Mouse (Mus musculus): ENCODE results near the gene Kif14. TPM values are rescaled to one million over a fixed set of nuclear protein-coding genes. Genes with fewer than 3 reads are reported as not detected.
"Not testable (repeated sequence)": the region's sequence is repeated elsewhere in the genome, so short reads cannot be mapped to it uniquely, and the experiment has no call there.

Gene Kif14
- polyA plus RNA-seq, 1 experiment from 2014 or later: 5.2 TPM

- Histone ChIP-seq H3K36me3 (peaks cover 41% of the 10 kb centered on the region), H3K27ac (replicated peaks) (no peak overlapping the region), H3K4me3 (replicated peaks) (no peak overlapping the region), H3K9ac (no peak overlapping the region), H3K4me2 (replicated peaks) (no peak overlapping the region), H3K9me3 (replicated peaks) (no peaks in the 10 kb centered on the region), H3K27me3 (no peaks in the 10 kb centered on the region), H3K4me1 (no peaks in the 10 kb centered on the region)
- no peak for ATAC-seq (ENCODE audit: insufficient number of reproducible peaks, low FRiP score, low TSS enrichment, low read depth)
- 78% methylated on average over 2 of the region's 2 CpGs for WGBS
Measured at GRCm38 (mm10) chr1:136492232-136492631, 26.1 kb downstream of the Kif14 start.

- H3K9ac ChIP-seq: no peak overlapping the region
- peaks cover 17% of the 10 kb centered on the region; the same call in 1 of the 2 replicates for H3K36me3 ChIP-seq
- WGBS: 86% methylated on average over 13 of the region's 13 CpGs
- ATAC-seq (ENCODE audit: insufficient number of reproducible peaks, low FRiP score, low TSS enrichment, low read depth): no peak
- no peak overlapping the region for H3K4me3 ChIP-seq (replicated peaks)
- H3K27me3 ChIP-seq: no peaks in the 10 kb centered on the region
- no peaks in the 10 kb centered on the region for H3K9me3 ChIP-seq (replicated peaks)
- H3K27ac ChIP-seq (replicated peaks): no peak overlapping the region
- H3K4me2 ChIP-seq (replicated peaks): no peak overlapping the region
- no peaks in the 10 kb centered on the region for H3K4me1 ChIP-seq
Measured at GRCm38 (mm10) chr1:136499317-136499716, 33.2 kb downstream of the Kif14 start.

GRCm38 (mm10) chr1:136502936-136503335 is 36.8 kb downstream of the Kif14 start:
- WGBS: 90% methylated on average over 8 of the region's 8 CpGs
- no peak overlapping the region for H3K9ac ChIP-seq
- H3K27me3 ChIP-seq: no peaks in the 10 kb centered on the region
- no peak overlapping the region for H3K4me3 ChIP-seq (replicated peaks)
- no peak for ATAC-seq (ENCODE audit: insufficient number of reproducible peaks, low FRiP score, low TSS enrichment, low read depth)
- peaks cover 2% of the 10 kb centered on the region; the same call in 1 of the 2 replicates for H3K36me3 ChIP-seq
- no peaks in the 10 kb centered on the region for H3K9me3 ChIP-seq (replicated peaks)
- no peak overlapping the region for H3K27ac ChIP-seq (replicated peaks)
- no peaks in the 10 kb centered on the region for H3K4me1 ChIP-seq
- H3K4me2 ChIP-seq (replicated peaks): no peak overlapping the region

- not testable (repeated sequence) for H3K4me2 ChIP-seq (replicated peaks); H3K4me3 ChIP-seq (replicated peaks); H3K36me3 ChIP-seq; H3K4me1 ChIP-seq; H3K27ac ChIP-seq (replicated peaks); ATAC-seq (ENCODE audit: insufficient number of reproducible peaks, low FRiP score, low TSS enrichment, low read depth); H3K9ac ChIP-seq; H3K9me3 ChIP-seq (replicated peaks); H3K27me3 ChIP-seq
- 73% methylated on average over 10 of the region's 10 CpGs for WGBS
Measured at GRCm38 (mm10) chr1:136506255-136506654, 40.1 kb downstream of the Kif14 start.

GRCm38 (mm10) chr1:136512317-136512716 is 46.2 kb downstream of the Kif14 start:
- H3K9ac ChIP-seq: no peak overlapping the region
- H3K4me3 ChIP-seq (replicated peaks): no peak overlapping the region
- peaks cover 20% of the 10 kb centered on the region for H3K36me3 ChIP-seq
- WGBS: 43% methylated on average over 6 of the region's 6 CpGs
- H3K27me3 ChIP-seq: no peaks in the 10 kb centered on the region
- no peak overlapping the region for H3K4me2 ChIP-seq (replicated peaks)
- H3K9me3 ChIP-seq (replicated peaks): no peaks in the 10 kb centered on the region
- H3K4me1 ChIP-seq: no peaks in the 10 kb centered on the region
- H3K27ac ChIP-seq (replicated peaks): no peak overlapping the region
- no peak for ATAC-seq (ENCODE audit: insufficient number of reproducible peaks, low FRiP score, low TSS enrichment, low read depth)

- H3K27ac ChIP-seq (replicated peaks): no peak overlapping the region
- WGBS: 75% methylated on average over 11 of the region's 11 CpGs
- no peaks in the 10 kb centered on the region for H3K27me3 ChIP-seq
- H3K9ac ChIP-seq: no peak overlapping the region
- no peak overlapping the region for H3K4me3 ChIP-seq (replicated peaks)
- H3K36me3 ChIP-seq: peaks cover 23% of the 10 kb centered on the region
- ATAC-seq (ENCODE audit: insufficient number of reproducible peaks, low FRiP score, low TSS enrichment, low read depth): no peak
- no peaks in the 10 kb centered on the region for H3K9me3 ChIP-seq (replicated peaks)
- no peak overlapping the region for H3K4me2 ChIP-seq (replicated peaks)
- no peaks in the 10 kb centered on the region for H3K4me1 ChIP-seq
Measured at GRCm38 (mm10) chr1:136513181-136513580, 47.0 kb downstream of the Kif14 start.

GRCm38 (mm10) chr1:136518699-136519356 is 52.7 kb downstream of the Kif14 start:
- Histone ChIP-seq H3K36me3 (peaks cover 30% of the 10 kb centered on the region), H3K9me3 (replicated peaks) (no peaks in the 10 kb centered on the region), H3K27me3 (no peaks in the 10 kb centered on the region), H3K4me3 (replicated peaks) (no peak overlapping the region), H3K4me1 (no peaks in the 10 kb centered on the region), H3K9ac (no peak overlapping the region), H3K27ac (replicated peaks) (no peak overlapping the region), H3K4me2 (replicated peaks) (no peak overlapping the region)
- no peak for ATAC-seq (ENCODE audit: insufficient number of reproducible peaks, low FRiP score, low TSS enrichment, low read depth)
- WGBS: 76% methylated on average over 7 of the region's 7 CpGs

- Histone ChIP-seq H3K36me3 (peaks cover 23% of the 10 kb centered on the region), H3K9ac (no peak overlapping the region), H3K4me2 (replicated peaks) (no peak overlapping the region), H3K4me1 (no peaks in the 10 kb centered on the region), H3K27ac (replicated peaks) (no peak overlapping the region), H3K27me3 (no peaks in the 10 kb centered on the region), H3K9me3 (replicated peaks) (no peaks in the 10 kb centered on the region), H3K4me3 (replicated peaks) (no peak overlapping the region)
- no peak for ATAC-seq (ENCODE audit: insufficient number of reproducible peaks, low FRiP score, low TSS enrichment, low read depth)
- WGBS: 69% methylated on average over 11 of the region's 11 CpGs
Measured at GRCm38 (mm10) chr1:136521363-136521937, 55.3 kb downstream of the Kif14 start.

- H3K36me3 ChIP-seq: peaks cover 26% of the 10 kb centered on the region
- no peaks in the 10 kb centered on the region for H3K4me1 ChIP-seq
- H3K4me3 ChIP-seq (replicated peaks): no peak overlapping the region
- H3K27me3 ChIP-seq: no peaks in the 10 kb centered on the region
- H3K4me2 ChIP-seq (replicated peaks): no peak overlapping the region
- ATAC-seq (ENCODE audit: insufficient number of reproducible peaks, low FRiP score, low TSS enrichment, low read depth): no peak
- H3K9me3 ChIP-seq (replicated peaks): no peaks in the 10 kb centered on the region
- WGBS: 30% methylated on average over 2 of the region's 2 CpGs
- H3K9ac ChIP-seq: no peak overlapping the region
- H3K27ac ChIP-seq (replicated peaks): no peak overlapping the region
Measured at GRCm38 (mm10) chr1:136524917-136525316, 58.8 kb downstream of the Kif14 start.

- Histone ChIP-seq H3K4me3 (replicated peaks) (no peak overlapping the region), H3K27ac (replicated peaks) (no peak overlapping the region), H3K27me3 (no peaks in the 10 kb centered on the region), H3K9ac (no peak overlapping the region), H3K4me1 (no peaks in the 10 kb centered on the region), H3K9me3 (replicated peaks) (no peaks in the 10 kb centered on the region), H3K36me3 (peaks cover 24% of the 10 kb centered on the region), H3K4me2 (replicated peaks) (no peak overlapping the region)
- 71% methylated on average over 6 of the region's 6 CpGs for WGBS
- no peak for ATAC-seq (ENCODE audit: insufficient number of reproducible peaks, low FRiP score, low TSS enrichment, low read depth)
Measured at GRCm38 (mm10) chr1:136525818-136526217, 59.7 kb downstream of the Kif14 start.

- Histone ChIP-seq H3K4me2 (replicated peaks) (no peak overlapping the region), H3K36me3 (peaks cover 24% of the 10 kb centered on the region), H3K27ac (replicated peaks) (no peak overlapping the region), H3K9me3 (replicated peaks) (no peaks in the 10 kb centered on the region), H3K27me3 (no peaks in the 10 kb centered on the region), H3K9ac (no peak overlapping the region), H3K4me3 (replicated peaks) (no peak overlapping the region), H3K4me1 (no peaks in the 10 kb centered on the region)
- ATAC-seq (ENCODE audit: insufficient number of reproducible peaks, low FRiP score, low TSS enrichment, low read depth): no peak
- WGBS: 82% methylated on average over 16 of the region's 16 CpGs
Measured at GRCm38 (mm10) chr1:136527163-136527562, 61.0 kb downstream of the Kif14 start.

GRCm38 (mm10) chr1:136532556-136532955 is 66.4 kb downstream of the Kif14 start:
- H3K4me1 ChIP-seq: no peaks in the 10 kb centered on the region
- H3K9ac ChIP-seq: no peak overlapping the region
- peaks cover 15% of the 10 kb centered on the region for H3K36me3 ChIP-seq
- 83% methylated on average over 3 of the region's 3 CpGs for WGBS
- no peak overlapping the region for H3K4me3 ChIP-seq (replicated peaks)
- H3K27ac ChIP-seq (replicated peaks): no peak overlapping the region
- no peaks in the 10 kb centered on the region for H3K9me3 ChIP-seq (replicated peaks)
- no peak overlapping the region for H3K4me2 ChIP-seq (replicated peaks)
- ATAC-seq (ENCODE audit: insufficient number of reproducible peaks, low FRiP score, low TSS enrichment, low read depth): no peak
- H3K27me3 ChIP-seq: no peaks in the 10 kb centered on the region

Data from embryonic facial prominence, embryonic 15.5 days (tissue).